Mouse (Mus musculus): ENCODE measurements around the gene Lims1.

GRCm38 (mm10) chr10:58373829-58374228 is 50.6 kb downstream of the Lims1 start:
- TF ChIP-seq EP300 (IDR thresholded peaks at IDR 0.05; ENCODE audit: low read depth) = no peak
- TF ChIP-seq CTCF (IDR thresholded peaks at IDR 0.05; ENCODE audit: low read depth) = no peak

Measured in heart, postnatal 0 days (tissue).